Mouse (Mus musculus) cerebellum, adult 2 months (tissue): ENCODE measurements around the gene Il34.

Experiments
- CTCF ChIP-seq: fragments of 200-500 bp; IDR thresholded peaks from 2 replicates; pipeline ENCODE4 v1.5.1; 2011; ENCODE audit warnings: low read depth, mild to moderate bottlenecking, control low read depth, low read length, moderate library complexity, borderline replicate concordance; ENCODE audit not compliant: insufficient read depth
- POLR2A ChIP-seq: fragments of 200-500 bp; IDR thresholded peaks from 2 replicates; pipeline ENCODE4 v1.6.1; 2011; ENCODE audit warnings: low read length, control low read depth, borderline replicate concordance; ENCODE audit not compliant: insufficient read depth

- TF ChIP-seq POLR2A (no peak), CTCF (no peak)
Measured at GRCm38 (mm10) chr8:110756196-110756595, 49.5 kb downstream of the Il34 start.
